In genomic region chr19:6262222-6262621, GRCm38 (mm10) we compare ENCODE assay signal across 9 mouse cellular contexts. TPM values are rescaled to one million over a fixed set of nuclear protein-coding genes. Genes with fewer than 3 reads are reported as not detected.
DNase-seq lines count a peak whose midpoint lies in the region; ATAC-seq and TF ChIP-seq lines count a peak whose summit lies in the region.
"Had no signal": no experiment of that assay in that cellular context is flagged by ENCODE, and none has a peak within 500 bp of the region (broad histone marks: within the 10 kb centered on the region; RNA-seq: fewer than 3 reads in every experiment).

No protein-coding gene starts in this region.

- ATAC-seq in midbrain, embryonic 16.5 days = no peak
- peak; percentile 60 to 69 for ATAC-seq in hematopoietic stem cell, adult 5-6 weeks (replicated peaks in 1 of 2; ENCODE audit: insufficient read depth in 1 of 2, low FRiP score in 2 of 2, low TSS enrichment in 1 of 2, low read depth in 1 of 2, poor library complexity in 2 of 2, severe bottlenecking in 2 of 2)

- no peaks in the 10 kb centered on the region for H3K4me1 ChIP-seq in midbrain, embryonic 10.5 days
- no peaks in the 10 kb centered on the region for H3K4me1 ChIP-seq in midbrain, embryonic 16.5 days (ENCODE audit: control insufficient read depth, insufficient read depth, low read length)
- H3K4me1 ChIP-seq in cortical plate, adult 2 months (ENCODE audit: control insufficient read depth, insufficient read depth, low read length) = peaks cover 3% of the 10 kb centered on the region; the same call in 1 of the 2 replicates
- H3K4me1 ChIP-seq: neural tube, embryonic 13.5 days had no signal

- TF ChIP-seq CTCF in cortical plate, adult 2 months (IDR thresholded peaks at IDR 0.05; ENCODE audit: extremely low read depth, insufficient read depth, low read length) = peak; percentile 88

- DNase-seq in midbrain, embryonic 10.5 days (ENCODE audit: low spot score) = peak; percentile 68
- peak; percentile 74 for DNase-seq in T-cell, adult 2 months (ENCODE audit: low spot score)
- peak; percentile 78 for DNase-seq in liver
- peak; percentile 25 for DNase-seq in retina, adult 2 months (ENCODE audit: low read depth, low spot score)
- peak; percentile 70 for DNase-seq in urinary bladder, postnatal 14 days (ENCODE audit: low spot score)

- H3K36me3 ChIP-seq in midbrain, embryonic 10.5 days = peaks cover 55% of the 10 kb centered on the region
- peaks cover 32% of the 10 kb centered on the region for H3K36me3 ChIP-seq in midbrain, embryonic 16.5 days (ENCODE audit: control insufficient read depth, insufficient read depth, low read length)

- H3K4me3 ChIP-seq in midbrain, embryonic 10.5 days = no peak overlapping the region
- no peak overlapping the region for H3K4me3 ChIP-seq in midbrain, embryonic 16.5 days (ENCODE audit: low read depth, low read length)
- H3K4me3 ChIP-seq in cortical plate, adult 2 months (ENCODE audit: insufficient read depth, low read length) = no peak overlapping the region
- H3K4me3 ChIP-seq: neural tube, embryonic 13.5 days had no signal

- no peaks in the 10 kb centered on the region; the same call in 1 of the 2 replicates for H3K9me3 ChIP-seq in midbrain, embryonic 10.5 days (replicated peaks)
- no peaks in the 10 kb centered on the region for H3K9me3 ChIP-seq in midbrain, embryonic 16.5 days (replicated peaks; ENCODE audit: control insufficient read depth, low read length, poor library complexity, severe bottlenecking)
- H3K9me3 ChIP-seq: neural tube, embryonic 13.5 days had no signal

- H3K27me3 ChIP-seq in midbrain, embryonic 10.5 days (ENCODE audit: low read depth, poor library complexity, severe bottlenecking) = no peaks in the 10 kb centered on the region
- no peaks in the 10 kb centered on the region for H3K27me3 ChIP-seq in midbrain, embryonic 16.5 days (ENCODE audit: control insufficient read depth, insufficient read depth, low read depth, low read length)
- H3K27me3 ChIP-seq: neural tube, embryonic 13.5 days had no signal

- H3K27ac ChIP-seq in midbrain, embryonic 10.5 days (replicated peaks) = no peak overlapping the region
- no peak overlapping the region for H3K27ac ChIP-seq in midbrain, embryonic 16.5 days (ENCODE audit: low read length)
- H3K27ac ChIP-seq in cortical plate, adult 2 months (ENCODE audit: insufficient read depth, low read length) = no peak overlapping the region
- H3K27ac ChIP-seq: neural tube, embryonic 13.5 days had no signal

- H3K4me2 ChIP-seq in midbrain, embryonic 16.5 days (ENCODE audit: low read length) = no peak overlapping the region
- H3K4me2 ChIP-seq: neural tube, embryonic 13.5 days had no signal

- H3K9ac ChIP-seq in midbrain, embryonic 16.5 days (ENCODE audit: low read depth, low read length) = no peak overlapping the region
- H3K9ac ChIP-seq: neural tube, embryonic 13.5 days had no signal

- 58% methylated on average over 7 of the region's 7 CpGs for WGBS in midbrain, embryonic 10.5 days
- WGBS in midbrain, embryonic 16.5 days = 61% methylated on average over 7 of the region's 7 CpGs

- no peak for TF ChIP-seq POLR2A in cortical plate, adult 2 months (IDR thresholded peaks at IDR 0.05; ENCODE audit: extremely low read depth, insufficient read depth, low read length)

RNA-seq across cellular contexts. Expression of gene Ehd1, which starts 14.3 kb away (rescaled TPM):
- 81.6 and 93.5 TPM in 2 replicates for polyA plus RNA-seq in midbrain, embryonic 10.5 days (2016; fragmentation: Nextera tagmentation; extraction: Ambion mirVana)
- polyA plus RNA-seq in midbrain, embryonic 16.5 days (2015; fragmentation: Nextera tagmentation; extraction: Ambion mirVana) = 99.6 and 103 TPM in 2 replicates
- 48.2 and 49.2 TPM in 2 replicates for polyA plus RNA-seq in cortical plate, adult 2 months (2012; rRNA removed)
- total RNA-seq in hematopoietic stem cell, adult 5-6 weeks (2017) = 18.4 and 28.4 TPM in 2 replicates

RNA-seq across cellular contexts. Expression of gene Atg2a, which starts 20.8 kb away (rescaled TPM):
- polyA plus RNA-seq in midbrain, embryonic 10.5 days (2016; fragmentation: Nextera tagmentation; extraction: Ambion mirVana) = 10.1 and 13.4 TPM in 2 replicates
- 12.9 and 15.5 TPM in 2 replicates for polyA plus RNA-seq in midbrain, embryonic 16.5 days (2015; fragmentation: Nextera tagmentation; extraction: Ambion mirVana)
- polyA plus RNA-seq in cortical plate, adult 2 months (2012; rRNA removed) = 28.9 and 31.0 TPM in 2 replicates
- 9.5 and 10.6 TPM in 2 replicates for total RNA-seq in hematopoietic stem cell, adult 5-6 weeks (2017)

RNA-seq across cellular contexts. Expression of gene Ppp2r5b, which starts 26.6 kb away (rescaled TPM):
- 31.7 and 42.8 TPM in 2 replicates for polyA plus RNA-seq in midbrain, embryonic 10.5 days (2016; fragmentation: Nextera tagmentation; extraction: Ambion mirVana)
- 149 and 165 TPM in 2 replicates for polyA plus RNA-seq in midbrain, embryonic 16.5 days (2015; fragmentation: Nextera tagmentation; extraction: Ambion mirVana)
- 154 and 160 TPM in 2 replicates for polyA plus RNA-seq in cortical plate, adult 2 months (2012; rRNA removed)
- total RNA-seq in hematopoietic stem cell, adult 5-6 weeks (2017) = 5.5 and 6.2 TPM in 2 replicates

RNA-seq across cellular contexts. Expression of gene Gpha2, which starts 36.0 kb away (rescaled TPM):
- polyA plus RNA-seq in midbrain, embryonic 10.5 days (2016; fragmentation: Nextera tagmentation; extraction: Ambion mirVana) = not detected in 2 replicates
- not detected in 2 replicates for polyA plus RNA-seq in midbrain, embryonic 16.5 days (2015; fragmentation: Nextera tagmentation; extraction: Ambion mirVana)
- 0.21 TPM in 1 of 2 replicates, not detected in the other for polyA plus RNA-seq in cortical plate, adult 2 months (2012; rRNA removed)
- 1.3 TPM in 1 of 2 replicates, not detected in the other for total RNA-seq in hematopoietic stem cell, adult 5-6 weeks (2017)
- polyA plus RNA-seq: neural tube, embryonic 13.5 days had no signal

RNA-seq across cellular contexts. Expression of gene Cdc42bpg, which starts 44.0 kb away (rescaled TPM):
- 0.11 and 0.15 TPM in 2 replicates for polyA plus RNA-seq in midbrain, embryonic 10.5 days (2016; fragmentation: Nextera tagmentation; extraction: Ambion mirVana)
- polyA plus RNA-seq in midbrain, embryonic 16.5 days (2015; fragmentation: Nextera tagmentation; extraction: Ambion mirVana) = 0.34 and 0.35 TPM in 2 replicates
- 2.1 and 2.4 TPM in 2 replicates for polyA plus RNA-seq in cortical plate, adult 2 months (2012; rRNA removed)
- 2.9 and 4.3 TPM in 2 replicates for total RNA-seq in hematopoietic stem cell, adult 5-6 weeks (2017)

Comparison
In these comparisons a context has a peak if more than half of its experiments do, and no peak if none do; other contexts are left out.
1. DNase-seq: peak in every context shown above with its lines; median percentile 78 in liver; 74 in T-cell, adult 2 months; 70 in urinary bladder, postnatal 14 days; 68 in midbrain, embryonic 10.5 days; 25 in retina, adult 2 months.